Mouse (Mus musculus) brain, adult 10 weeks (tissue): ENCODE data around the gene Dlgap3. TPM values are rescaled to one million over a fixed set of nuclear protein-coding genes. Genes with fewer than 3 reads are reported as not detected.

Source experiments
- polyA plus RNA-seq: library from polyadenylated mRNA; stranded (reverse); fragments of 350-450 nt; fragmentation: Illumina TruSeq; extraction: RNeasy Lipid Tissue Mini Kit (QIAGEN cat#74804); gene quantifications from one replicate; pipeline ENCODE4 v1.2.3, GENCODE M21; 2015; ENCODE audit warnings: low read depth, low replicate concordance

Dlgap3 gene
- polyA plus RNA-seq, result 160 TPM

DNA sequence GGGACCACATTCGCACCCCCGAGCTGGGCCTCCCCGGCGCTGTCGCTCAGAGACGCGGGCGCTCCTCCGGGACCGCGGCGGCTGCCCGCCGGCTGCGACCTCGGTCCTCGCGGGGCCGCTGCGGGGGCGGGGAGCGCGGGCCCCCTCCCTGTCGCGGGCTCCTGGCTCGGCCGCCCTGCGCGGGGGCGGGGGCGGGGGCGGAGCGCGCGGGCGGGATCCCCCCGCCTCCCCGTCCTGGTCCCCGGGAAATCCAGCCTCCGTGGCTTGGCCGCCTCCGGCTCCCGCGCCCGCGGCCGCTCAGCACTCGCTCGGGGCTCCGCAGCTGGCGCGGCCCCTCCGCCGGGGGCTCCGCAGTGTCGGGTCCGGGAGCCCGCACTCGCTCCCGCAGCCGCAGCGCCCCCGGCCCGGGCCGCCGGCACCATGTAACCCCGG is at the start of gene Dlgap3:
Gene Dlgap3, plus strand, starts transcription at position 291 of the 432 bp plus-strand sequence.

DNA sequence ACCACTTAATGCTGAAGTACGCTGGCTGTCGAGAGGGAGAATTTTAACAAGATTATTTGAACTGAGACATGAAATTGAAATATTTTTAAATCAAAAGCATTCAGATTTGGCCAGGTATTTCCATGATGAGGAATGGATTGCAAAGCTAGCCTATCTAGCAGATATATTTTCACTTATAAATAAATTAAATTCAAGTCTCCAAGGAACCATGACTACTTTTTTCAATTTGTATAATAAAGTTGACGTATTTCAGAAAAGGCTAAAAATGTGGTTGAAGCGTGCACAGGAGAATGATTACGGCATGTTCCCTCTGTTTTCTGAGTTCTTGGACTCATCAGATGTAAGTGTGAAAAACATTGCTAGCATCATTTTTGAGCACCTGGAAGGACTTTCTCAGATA is 45.6 kb upstream of the Dlgap3 start, which contains the start of gene Tmem35b:
Gene Tmem35b, plus strand, starts transcription at position 301 of the 400 bp plus-strand sequence.

DNA sequence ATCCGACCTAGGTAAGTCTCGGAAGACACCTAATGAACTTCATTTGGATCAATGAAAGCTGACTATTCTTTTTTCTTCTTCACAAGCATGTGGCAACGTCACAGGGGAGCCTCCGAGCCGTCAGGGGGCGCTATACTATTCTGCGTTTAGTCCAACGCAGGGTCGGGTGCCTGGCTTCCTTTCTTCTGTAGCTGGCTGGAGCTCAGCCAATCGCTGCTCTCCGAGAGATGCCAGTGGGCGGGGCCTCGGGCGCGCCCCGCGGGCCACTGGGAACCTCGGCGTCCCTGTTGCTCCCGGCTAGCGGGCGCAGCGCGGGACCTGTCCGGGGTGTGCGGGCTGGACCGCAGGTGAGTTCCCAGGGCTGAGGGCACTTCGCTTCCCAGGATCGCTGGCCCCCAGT is 74.5 kb downstream of the Dlgap3 start, which contains the start of gene Smim12:
Gene Smim12, plus strand, starts transcription at position 233 of the 400 bp plus-strand sequence.

Other genes starting within 250 kb of the Dlgap3 start
- 25.4 TPM for gene Zmym4, start 201.1 kb upstream of the Dlgap3 start, polyA plus RNA-seq
- 178 TPM for gene Sfpq, start 147.9 kb upstream of the Dlgap3 start, polyA plus RNA-seq
- 8.7 TPM for gene Zmym1, start 108.1 kb upstream of the Dlgap3 start, polyA plus RNA-seq
- gene Zmym6, start 91.8 kb upstream of the Dlgap3 start, polyA plus RNA-seq, result 25.0 TPM
- gene Tmem35b, start 45.5 kb upstream of the Dlgap3 start, polyA plus RNA-seq, result 6.1 TPM
- gene Smim12, start 74.6 kb downstream of the Dlgap3 start, polyA plus RNA-seq, result 93.6 TPM
- gene Gja4, start 144.8 kb downstream of the Dlgap3 start, polyA plus RNA-seq, result 4.6 TPM
- gene Gjb3, start 161.6 kb downstream of the Dlgap3 start, polyA plus RNA-seq, result not detected
- gene Gjb4, start 184.9 kb downstream of the Dlgap3 start, polyA plus RNA-seq, result not detected
- gene Gjb5, start 189.0 kb downstream of the Dlgap3 start, polyA plus RNA-seq, result not detected